Mouse (Mus musculus) MEL (cell line): ENCODE measurements around the gene 4930402F06Rik. TPM values are rescaled to one million over a fixed set of nuclear protein-coding genes. Genes with fewer than 3 reads are reported as not detected.

ENCODE experiments used
- DNase-seq: peaks from one replicate; pipeline ENCODE4 v3.0.0; 2011; ENCODE audit warnings: low read depth, low spot score
- H3K27ac ChIP-seq: 2 replicates; pipeline ENCODE4 v1.5.1; 2012; ENCODE audit warnings: low read depth, mild to moderate bottlenecking, control low read depth, low read length, moderate library complexity; ENCODE audit not compliant: control insufficient read depth
- H3K27me3 ChIP-seq, 2 experiments: fragments of 150-350 bp in 1 of 2; sonication (generic) in 1 of 2; 2 replicates each; pipeline ENCODE4 v1.6.1; 2012; ENCODE audit warnings: low read length in 2 of 2, mild to moderate bottlenecking in 2 of 2, improper control_type of control experiment in 1 of 2, moderate library complexity in 1 of 2; ENCODE audit not compliant: insufficient read depth in 2 of 2, control insufficient read depth in 1 of 2
- H3K36me3 ChIP-seq, 2 experiments: 2 replicates each; pipeline ENCODE4 v1.6.1; 2012 to 2014; ENCODE audit warnings: low read length in 2 of 2, improper control_type of control experiment in 1 of 2, inconsistent platforms in 1 of 2, mild to moderate bottlenecking in 1 of 2; ENCODE audit not compliant: insufficient read depth in 2 of 2, control insufficient read depth in 1 of 2
- H3K4me1 ChIP-seq, 2 experiments: fragments of 150-350 bp in 1 of 2; sonication (generic) in 1 of 2; 2 replicates each; pipeline ENCODE4 v1.6.1; 2012; ENCODE audit warnings: low read length in 2 of 2, improper control_type of control experiment in 1 of 2, mild to moderate bottlenecking in 1 of 2; ENCODE audit not compliant: insufficient read depth in 2 of 2, control insufficient read depth in 1 of 2
- H3K4me3 ChIP-seq, 2 experiments: fragments of 150-350 bp in 1 of 2; sonication (generic) in 1 of 2; 2 replicates each; pipeline ENCODE4 v1.5.1; 2012; ENCODE audit warnings: low read depth in 2 of 2, low read length in 2 of 2, mild to moderate bottlenecking in 2 of 2, moderate library complexity in 2 of 2, control low read depth in 1 of 2, improper control_type of control experiment in 1 of 2; ENCODE audit not compliant: control insufficient read depth in 1 of 2, insufficient read depth in 1 of 2
- H3K79me2 ChIP-seq: 2 replicates; pipeline ENCODE4 v1.6.1; 2012; ENCODE audit warnings: mild to moderate bottlenecking, low read length, moderate library complexity; ENCODE audit not compliant: control insufficient read depth, poor library complexity, insufficient read depth
- H3K9ac ChIP-seq: 2 replicates; pipeline ENCODE4 v1.6.1; 2012; ENCODE audit warnings: low read depth, mild to moderate bottlenecking, control low read depth, low read length, moderate library complexity; ENCODE audit not compliant: control insufficient read depth, poor library complexity, severe bottlenecking
- H3K9me3 ChIP-seq: fragments of 150-350 bp; sonication (generic); replicated peaks from 2 replicates; pipeline ENCODE4 v1.6.1; 2012; ENCODE audit warnings: mild to moderate bottlenecking, low read length, improper control_type of control experiment, moderate library complexity; ENCODE audit not compliant: insufficient read depth
- CHD2 ChIP-seq: IDR thresholded peaks from 2 replicates; pipeline ENCODE4 v1.6.1; 2011; ENCODE audit warnings: low read length, improper control_type of control experiment
- ELF1 ChIP-seq: IDR thresholded peaks from 2 replicates; pipeline ENCODE4 v1.6.1; 2014; ENCODE audit warnings: low read depth, mild to moderate bottlenecking, inconsistent platforms, low read length, improper control_type of control experiment, moderate library complexity
- ETS1 ChIP-seq: IDR thresholded peaks from 2 replicates; pipeline ENCODE4 v1.6.1; 2012; ENCODE audit warnings: low read depth, mild to moderate bottlenecking, inconsistent platforms, low read length, improper control_type of control experiment, moderate library complexity
- GATA1 ChIP-seq: IDR thresholded peaks from 2 replicates; pipeline ENCODE4 v1.6.1; 2011; ENCODE audit warnings: low read depth, low read length, improper control_type of control experiment
- HCFC1 ChIP-seq: IDR thresholded peaks from 2 replicates; pipeline ENCODE4 v1.6.1; 2012; ENCODE audit warnings: low read depth, mild to moderate bottlenecking, inconsistent platforms, low read length, improper control_type of control experiment, moderate library complexity
- KAT2A ChIP-seq: conservative IDR thresholded peaks from 2 replicates; pipeline ENCODE4 v1.6.1; 2012; ENCODE audit warnings: low read depth, low read length, improper control_type of control experiment, inconsistent platforms
- MXI1 ChIP-seq: IDR thresholded peaks from 2 replicates; pipeline ENCODE4 v1.6.1; 2011; ENCODE audit warnings: mild to moderate bottlenecking, low read depth, low read length, improper control_type of control experiment
- NELFE ChIP-seq: IDR thresholded peaks from 2 replicates; pipeline ENCODE4 v1.6.1; 2011; ENCODE audit warnings: low read depth, low read length, improper control_type of control experiment
- NRF1 ChIP-seq: IDR thresholded peaks from 2 replicates; pipeline ENCODE4 v1.6.1; 2014; ENCODE audit warnings: low read depth, mild to moderate bottlenecking, inconsistent platforms, low read length, improper control_type of control experiment, moderate library complexity; ENCODE audit not compliant: poor library complexity, insufficient read depth, severe bottlenecking
- POLR2AphosphoS2 ChIP-seq: IDR thresholded peaks from 2 replicates; pipeline ENCODE4 v1.6.1; 2011; ENCODE audit warnings: low read length, improper control_type of control experiment
- POLR2AphosphoS5 ChIP-seq: IDR thresholded peaks from 2 replicates; pipeline ENCODE4 v1.6.1; 2012; ENCODE audit warnings: low read depth, borderline replicate concordance, mild to moderate bottlenecking, inconsistent platforms, low read length, moderate library complexity, mixed read lengths
- RCOR1 ChIP-seq: IDR thresholded peaks from 2 replicates; pipeline ENCODE4 v1.6.1; 2012; ENCODE audit warnings: low read depth, mild to moderate bottlenecking, inconsistent platforms, low read length, improper control_type of control experiment
- TAL1 ChIP-seq: IDR thresholded peaks from 2 replicates; pipeline ENCODE4 v1.6.1; 2012; ENCODE audit warnings: mild to moderate bottlenecking, inconsistent platforms, low read length, moderate library complexity, mixed read lengths
- TBP ChIP-seq: IDR thresholded peaks from 2 replicates; pipeline ENCODE4 v1.8.0; 2011; ENCODE audit warnings: low read depth, low read length, improper control_type of control experiment
- TCF12 ChIP-seq: IDR thresholded peaks from 2 replicates; pipeline ENCODE4 v1.6.1; 2014; ENCODE audit warnings: low read depth, mild to moderate bottlenecking, inconsistent platforms, low read length, improper control_type of control experiment, moderate library complexity
- USF2 ChIP-seq, 2 experiments: IDR thresholded peaks; 2 replicates each; pipeline ENCODE4 v1.6.1; 2011 to 2012; ENCODE audit warnings: improper control_type of control experiment in 2 of 2, low read length in 2 of 2, borderline replicate concordance in 1 of 2, inconsistent platforms in 1 of 2, low read depth in 1 of 2, mild to moderate bottlenecking in 1 of 2; ENCODE audit not compliant: insufficient read depth in 1 of 2
- ZKSCAN1 ChIP-seq: IDR thresholded peaks from 2 replicates; pipeline ENCODE4 v1.6.1; 2012; ENCODE audit warnings: low read depth, mild to moderate bottlenecking, inconsistent platforms, low read length, improper control_type of control experiment, moderate library complexity
- polyA plus RNA-seq, 2 experiments: library from polyadenylated mRNA; stranded (reverse) in 1 of 2; unstranded in 1 of 2; fragments of >175 nt in 1 of 2; fragments of >200 nt in 1 of 2; gene quantifications; 2 replicates each; pipeline versions ENCODE4 v1.2.1 to v1.2.4; 2012; ENCODE audit warnings: low replicate concordance in 2 of 2, low read depth in 1 of 2; ENCODE audit not compliant: insufficient read length in 2 of 2, insufficient read depth in 1 of 2, missing spikeins in 1 of 2
- total RNA-seq: library from RNA; depleted of rRNA; stranded (reverse); fragments of 300-350 nt; gene quantifications from 2 replicates; pipeline ENCODE4 v1.2.3, GENCODE M21; 2012

The 4930402F06Rik gene
- total and polyA plus RNA-seq, 3 experiments: not detected

- peaks cover 29 to 45% of the 10 kb centered on the region in 2 experiments for H3K4me1 ChIP-seq
Observed at GRCm38 (mm10) chr2:35331205-35331604, 65.8 kb downstream of the 4930402F06Rik start.

GRCm38 (mm10) chr2:35329061-35329460, 67.9 kb downstream of the 4930402F06Rik start:
- Histone ChIP-seq H3K9ac (no peak overlapping the region), H3K79me2 (peaks cover 4% of the 10 kb centered on the region; the same call in 1 of the 2 replicates)
- TF ChIP-seq TAL1 (no peak), MXI1 (0 out of 2 replicates have a peak, but pooled peaks have one; percentile 8), NRF1 (no peak), TCF12 (0 out of 2 replicates have a peak, but pooled peaks have one; percentile 4), TBP (no peak), USF2 (IDR thresholded peaks at IDR 0.05; ENCODE audit: borderline replicate concordance in 1 of 2, insufficient read depth in 1 of 2, low read depth in 1 of 2, low read length in 2 of 2) (no peak)
- TF ChIP-seq, all 39 proteins: peak for 2
- H3K27ac ChIP-seq: peak overlapping the region; percentile 55; the same call in 1 of the 2 replicates
- no peaks in the 10 kb centered on the region for H3K27me3 ChIP-seq
- H3K4me3 ChIP-seq: no peak overlapping the region
- no peaks in the 10 kb centered on the region for H3K9me3 ChIP-seq
- DNase-seq: no peak
- peaks cover 27 to 38% of the 10 kb centered on the region in 2 experiments for H3K4me1 ChIP-seq
- peaks cover 0 to 58% of the 10 kb centered on the region in 2 experiments; a peak in 2 of 4 replicates for H3K36me3 ChIP-seq

More at GRCm38 (mm10) chr2:35331205-35331604, 65.8 kb downstream of the 4930402F06Rik start:
- Histone ChIP-seq H3K9me3 (no peaks in the 10 kb centered on the region), H3K27ac (no peak overlapping the region), H3K79me2 (peaks cover 6% of the 10 kb centered on the region), H3K36me3 (peaks cover 0 to 69% of the 10 kb centered on the region in 2 experiments; a peak in 2 of 4 replicates), H3K4me3 (no peak overlapping the region), H3K9ac (no peak overlapping the region), H3K27me3 (no peaks in the 10 kb centered on the region)
- no peak for TF ChIP-seq ELF1
- TF ChIP-seq HCFC1: no peak
- TF ChIP-seq NELFE: no peak
- TF ChIP-seq TBP: no peak
- no peak for DNase-seq

- no peaks in the 10 kb centered on the region for H3K9me3 ChIP-seq
- peaks cover 23 to 38% of the 10 kb centered on the region in 2 experiments for H3K4me1 ChIP-seq
- H3K9ac ChIP-seq: peak overlapping the region; percentile 53
- H3K36me3 ChIP-seq: peaks cover 0 to 54% of the 10 kb centered on the region in 2 experiments; a peak in 2 of 4 replicates
- TF ChIP-seq RCOR1 (no peak), ETS1 (no peak), CHD2 (no peak), TBP (0 out of 2 replicates have a peak, but pooled peaks have one; percentile 5), KAT2A (no peak), ZKSCAN1 (no peak), POLR2AphosphoS5 (no peak), GATA1 (0 out of 2 replicates have a peak, but pooled peaks have one; percentile 5), POLR2AphosphoS2 (no peak)
- TF ChIP-seq, all 39 proteins: peak for 2
- Histone ChIP-seq H3K4me3 (peak overlapping the region; percentile 50 to 69), H3K27me3 (no peaks in the 10 kb centered on the region), H3K79me2 (peaks cover 4% of the 10 kb centered on the region; the same call in 1 of the 2 replicates), H3K27ac (peak overlapping the region; percentile 75)
- DNase-seq: no peak
Observed at GRCm38 (mm10) chr2:35328064-35328792, 68.7 kb downstream of the 4930402F06Rik start.
